Mouse (Mus musculus) kidney, embryonic 14.5 days (tissue): ENCODE measurements around the gene Amigo2. TPM values are rescaled to one million over a fixed set of nuclear protein-coding genes. Genes with fewer than 3 reads are reported as not detected.
A peak's percentile ranks its signal among the peaks of the same experiment; 100 is the strongest.

Experiments used
- ATAC-seq: fragments of 200-750 bp; cut with Nextera tagmentation; 2 replicates; pipeline ENCODE4 v1.8.0; 2017; ENCODE audit warnings: moderate number of reproducible peaks, mild to moderate bottlenecking, moderate TSS enrichment, moderate library complexity; ENCODE audit not compliant: low FRiP score, low TSS enrichment
- H3K27ac ChIP-seq: fragments of 300-500 bp; sonication (generic); 2 replicates; pipeline ENCODE4 v1.5.1; 2014; ENCODE audit warnings: low read depth, mild to moderate bottlenecking, low read length, moderate library complexity, mixed read lengths
- H3K27me3 ChIP-seq: fragments of 300-500 bp; sonication (generic); 2 replicates; pipeline ENCODE4 v1.6.1; 2014; ENCODE audit warnings: mild to moderate bottlenecking, low read length; ENCODE audit not compliant: control insufficient read depth, insufficient read depth
- H3K36me3 ChIP-seq: fragments of 300-500 bp; sonication (generic); 2 replicates; pipeline ENCODE4 v1.6.1; 2014; ENCODE audit warnings: low read length, mixed read lengths; ENCODE audit not compliant: control insufficient read depth, insufficient read depth
- H3K4me1 ChIP-seq: fragments of 300-500 bp; sonication (generic); 2 replicates; pipeline ENCODE4 v1.6.1; 2014; ENCODE audit warnings: low read length, mixed read lengths; ENCODE audit not compliant: control insufficient read depth, insufficient read depth
- H3K4me2 ChIP-seq: fragments of 300-500 bp; sonication (generic); replicated peaks from 2 replicates; pipeline ENCODE4 v1.6.1; 2014; ENCODE audit warnings: low read depth, mild to moderate bottlenecking, low read length
- H3K4me3 ChIP-seq: fragments of 300-500 bp; sonication (generic); 2 replicates; pipeline ENCODE4 v1.5.1; 2014; ENCODE audit warnings: mild to moderate bottlenecking, low read length
- H3K9ac ChIP-seq: fragments of 300-500 bp; sonication (generic); 2 replicates; pipeline ENCODE4 v1.6.1; 2014; ENCODE audit warnings: low read depth, mild to moderate bottlenecking, low read length, moderate library complexity
- H3K9me3 ChIP-seq: fragments of 300-500 bp; sonication (generic); 2 replicates; pipeline ENCODE4 v1.6.1; 2016; ENCODE audit warnings: low read length; ENCODE audit not compliant: control insufficient read depth
- WGBS: fragments of 180-500 bp; shearing (Covaris S2); extraction: QIAGEN DNeasy Blood & Tissue Kit; methylation state at CpG from one replicate; pipeline ENCODE4 v1.1.7; 2014; 5-methylcytosine and 5-hydroxymethylcytosine counted together
- polyA plus RNA-seq: library from polyadenylated mRNA; unstranded; fragments of >200 nt; fragmentation: Nextera tagmentation; extraction: Ambion mirVana; gene quantifications from 2 replicates; pipeline ENCODE4 v1.2.1, GENCODE M21; 2014

The Amigo2 gene
- polyA plus RNA-seq = 11.9 and 16.9 TPM in 2 replicates

GRCm38 (mm10) chr15:97246911-97247790 is at the start of gene Amigo2, which contains the start of gene Pced1b:
TSS of gene Amigo2 (minus strand) at chr15:97247287.
TSS of gene Pced1b (plus strand) at chr15:97247107.
- H3K4me2 ChIP-seq = peak within 1 kb of the TSS; percentile 90
- peak within 1 kb of the TSS; percentile 80 for H3K4me3 ChIP-seq
- peak within 1 kb of the TSS; percentile 89 for H3K27ac ChIP-seq
- no peaks in the 10 kb centered on the region for H3K36me3 ChIP-seq
- ATAC-seq = peak; percentile 93
- H3K27me3 ChIP-seq = no peaks in the 10 kb centered on the region
- H3K4me1 ChIP-seq = no peaks in the 10 kb centered on the region
- WGBS = under 1% methylated on average over 69 of the region's 125 CpGs
- peak within 1 kb of the TSS; percentile 93 for H3K9ac ChIP-seq
- peaks cover 3% of the 10 kb centered on the region; the same call in 1 of the 2 replicates for H3K9me3 ChIP-seq

DNA sequence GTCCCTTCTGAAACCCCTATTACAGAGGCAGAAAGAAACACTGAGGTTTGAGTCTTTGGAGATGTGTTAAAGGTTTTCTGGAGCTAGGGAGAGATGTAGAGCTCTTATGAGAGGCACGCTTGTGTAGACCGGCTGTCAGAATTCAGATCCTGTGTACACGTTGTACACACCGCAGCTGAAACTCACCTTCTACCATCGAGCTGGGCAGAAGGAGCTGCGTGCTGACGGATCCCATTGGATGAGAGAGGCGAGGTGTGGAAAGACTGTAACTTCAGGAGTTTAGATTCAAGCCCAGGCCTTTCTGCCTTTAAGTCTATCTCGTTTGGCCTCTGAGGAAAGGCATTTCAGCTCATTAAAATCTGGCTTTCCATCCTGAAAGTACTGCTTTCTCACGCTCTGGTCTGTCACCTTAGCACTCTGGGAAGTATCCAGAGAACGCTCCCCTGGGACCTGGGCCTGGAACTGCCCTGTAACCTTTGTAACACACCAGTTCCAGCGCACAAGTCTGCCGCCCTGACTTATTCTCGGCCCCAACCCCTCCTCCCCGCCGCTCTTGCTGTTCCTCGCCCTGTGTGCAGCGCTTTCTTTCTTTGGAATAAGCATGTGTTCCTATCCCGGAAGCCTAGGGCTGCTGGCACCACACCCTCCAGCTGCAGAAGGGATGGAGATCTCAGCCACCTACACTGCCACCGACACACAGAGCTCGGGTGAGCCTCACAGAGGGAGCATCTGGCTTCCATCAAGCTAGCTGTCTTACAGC is 44.4 kb upstream of the Amigo2 start:
- no peaks in the 10 kb centered on the region; the same call in 1 of the 2 replicates for H3K9me3 ChIP-seq
- no peak overlapping the region for H3K4me3 ChIP-seq
- H3K36me3 ChIP-seq = no peaks in the 10 kb centered on the region
- no peaks in the 10 kb centered on the region for H3K4me1 ChIP-seq
- no peak for ATAC-seq
- H3K27ac ChIP-seq = no peak overlapping the region
- H3K4me2 ChIP-seq = no peak overlapping the region
- no peak overlapping the region for H3K9ac ChIP-seq
- no peaks in the 10 kb centered on the region for H3K27me3 ChIP-seq
- 79% methylated on average over 21 of the region's 21 CpGs for WGBS

DNA sequence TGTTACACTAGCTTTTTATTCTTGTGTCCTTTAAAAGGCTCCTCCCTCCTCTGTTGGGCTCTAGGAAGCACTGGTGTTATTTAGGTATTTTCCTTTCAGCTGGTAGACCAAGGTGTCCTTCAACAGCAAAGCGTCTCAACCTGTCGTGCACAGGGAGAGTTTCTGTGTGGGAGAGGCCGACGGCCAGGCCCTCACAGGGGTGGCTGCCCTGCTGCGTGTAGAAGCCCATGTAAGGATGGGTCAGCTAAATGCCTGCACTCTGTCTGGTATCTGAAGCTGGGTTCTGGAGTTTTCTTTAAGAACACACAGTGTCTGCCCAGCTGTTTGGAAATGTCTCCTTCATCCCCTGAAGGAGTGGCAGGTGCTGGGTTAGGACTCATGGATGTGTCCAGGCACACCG is 43.3 kb upstream of the Amigo2 start:
- ATAC-seq = no peak

DNA sequence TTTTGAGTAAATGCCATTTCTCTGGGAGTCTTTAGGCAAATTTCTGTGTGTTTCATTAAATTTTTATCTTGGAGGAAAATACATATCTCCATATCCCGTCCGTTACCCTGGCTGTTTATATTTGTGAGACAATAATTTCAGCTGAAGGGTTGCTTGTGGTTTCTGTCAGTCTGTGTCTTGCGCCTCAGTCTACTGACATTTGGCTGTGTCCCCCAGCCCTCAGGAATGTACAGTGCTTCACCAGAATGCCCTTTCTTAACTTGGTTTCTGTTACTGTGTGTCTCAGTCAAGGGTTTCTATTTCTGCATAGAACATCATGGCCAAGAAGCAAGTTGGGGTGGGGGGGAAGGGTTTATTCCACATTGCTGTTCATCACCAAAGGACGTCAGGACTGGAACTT is 42.1 kb upstream of the Amigo2 start:
- Histone ChIP-seq H3K27ac (no peak overlapping the region), H3K9me3 (no peaks in the 10 kb centered on the region), H3K36me3 (no peaks in the 10 kb centered on the region), H3K4me3 (no peak overlapping the region), H3K4me1 (no peaks in the 10 kb centered on the region), H3K9ac (no peak overlapping the region), H3K27me3 (no peaks in the 10 kb centered on the region), H3K4me2 (no peak overlapping the region)
- ATAC-seq = no peak
- 83% methylated on average over 4 of the region's 4 CpGs for WGBS

More for the DNA sequence above, 43.3 kb upstream of the Amigo2 start:
- H3K9ac ChIP-seq = no peak overlapping the region
- H3K27ac ChIP-seq = no peak overlapping the region
- H3K9me3 ChIP-seq = no peaks in the 10 kb centered on the region; the same call in 1 of the 2 replicates
- 85% methylated on average over 6 of the region's 6 CpGs for WGBS
- no peak overlapping the region for H3K4me3 ChIP-seq
- H3K4me1 ChIP-seq = no peaks in the 10 kb centered on the region
- H3K27me3 ChIP-seq = no peaks in the 10 kb centered on the region
- H3K4me2 ChIP-seq = no peak overlapping the region
- H3K36me3 ChIP-seq = no peaks in the 10 kb centered on the region

DNA sequence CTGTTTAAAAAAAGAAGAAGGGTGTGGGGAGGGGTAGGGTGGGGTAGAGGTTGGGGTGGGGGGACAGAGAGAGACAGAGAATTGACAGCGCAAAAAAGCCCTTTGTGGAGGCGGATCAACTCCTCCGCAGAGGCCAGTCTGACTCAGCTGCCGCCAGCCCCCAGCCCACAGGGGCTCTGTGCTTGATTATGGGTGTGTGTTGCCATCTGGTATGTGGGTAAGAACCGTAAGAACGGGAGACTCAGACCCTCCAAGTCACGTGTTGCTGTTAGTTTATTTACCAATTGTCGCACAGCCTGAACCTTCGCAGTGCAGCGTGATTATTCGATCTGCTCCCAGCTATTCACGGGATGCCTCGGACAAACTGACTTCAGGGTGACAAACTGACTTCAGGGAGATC is 41.6 kb upstream of the Amigo2 start:
- ATAC-seq = no peak
- Histone ChIP-seq H3K27me3 (no peaks in the 10 kb centered on the region), H3K9ac (no peak overlapping the region), H3K4me1 (peaks cover under 1% of the 10 kb centered on the region; the same call in 1 of the 2 replicates), H3K36me3 (no peaks in the 10 kb centered on the region), H3K27ac (no peak overlapping the region), H3K4me3 (no peak overlapping the region), H3K4me2 (no peak overlapping the region), H3K9me3 (no peaks in the 10 kb centered on the region)
- 87% methylated on average over 13 of the region's 13 CpGs for WGBS

- WGBS = 89% methylated on average over 5 of the region's 5 CpGs
- H3K27ac ChIP-seq = no peak overlapping the region
- H3K27me3 ChIP-seq = no peaks in the 10 kb centered on the region
- H3K4me1 ChIP-seq = peaks cover 8% of the 10 kb centered on the region
- H3K9me3 ChIP-seq = no peaks in the 10 kb centered on the region
- ATAC-seq = no peak
- H3K9ac ChIP-seq = no peak overlapping the region
- H3K4me2 ChIP-seq = no peak overlapping the region
- H3K4me3 ChIP-seq = no peak overlapping the region
- H3K36me3 ChIP-seq = no peaks in the 10 kb centered on the region
These were observed 40.5 kb upstream of the Amigo2 start for GRCm38 (mm10) chr15:97287436-97288143.

DNA sequence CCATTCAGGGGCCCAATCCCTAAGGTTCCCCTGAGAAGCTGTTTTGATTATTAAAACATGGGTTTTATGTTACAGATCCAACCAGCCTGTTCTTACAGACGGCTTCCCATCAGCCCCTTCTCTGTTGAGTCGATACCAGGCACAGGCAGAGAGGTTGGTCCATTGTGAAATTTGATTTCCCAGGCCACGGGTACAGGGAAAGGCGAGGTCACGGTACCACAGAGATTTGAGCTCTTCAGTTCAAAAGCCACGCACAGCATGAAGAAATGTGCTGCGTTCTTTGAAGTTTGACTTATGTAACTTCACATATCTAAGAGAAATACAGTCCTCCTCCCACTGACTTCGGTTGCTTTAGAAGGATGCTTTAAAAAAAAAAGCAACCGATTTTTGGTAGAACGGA is 39.6 kb upstream of the Amigo2 start:
- Histone ChIP-seq H3K9ac (no peak overlapping the region), H3K27ac (no peak overlapping the region), H3K4me2 (no peak overlapping the region), H3K4me1 (peaks cover 8% of the 10 kb centered on the region), H3K27me3 (no peaks in the 10 kb centered on the region), H3K4me3 (no peak overlapping the region), H3K9me3 (no peaks in the 10 kb centered on the region), H3K36me3 (no peaks in the 10 kb centered on the region)
- ATAC-seq = no peak
- WGBS = 70% methylated on average over 10 of the region's 10 CpGs

GRCm38 (mm10) chr15:97285665-97286212 is 38.7 kb upstream of the Amigo2 start:
- Histone ChIP-seq H3K36me3 (no peaks in the 10 kb centered on the region), H3K9me3 (no peaks in the 10 kb centered on the region), H3K27ac (no peak overlapping the region), H3K9ac (no peak overlapping the region), H3K4me1 (peaks cover 8% of the 10 kb centered on the region), H3K27me3 (no peaks in the 10 kb centered on the region), H3K4me2 (no peak overlapping the region), H3K4me3 (no peak overlapping the region)
- 87% methylated on average over 10 of the region's 10 CpGs for WGBS
- no peak for ATAC-seq
